Mouse (Mus musculus) left cerebral cortex, adult 2 months (tissue): ENCODE measurements around the gene Fam219b. TPM values are rescaled to one million over a fixed set of nuclear protein-coding genes. Genes with fewer than 3 reads are reported as not detected.

ENCODE experiments used
- DNase-seq, 2 experiments: peaks; one replicate each; pipeline ENCODE4 v3.0.0; 2021 to 2022; ENCODE audit warnings: low spot score in 2 of 2, mixed read lengths in 1 of 2; ENCODE audit errors: extremely low spot score in 1 of 2
- H3K27ac ChIP-seq: fragments of 200-600 bp; 2 replicates; pipeline ENCODE4 v1.8.1; 2022
- H3K4me3 ChIP-seq: fragments of 200-600 bp; 2 replicates; pipeline ENCODE4 v1.8.1; 2022
- CTCF ChIP-seq: fragments of 200-600 bp; IDR thresholded peaks from 2 replicates; pipeline ENCODE4 v1.8.1; 2022; ENCODE audit warnings: antibody characterized with exemption, mild to moderate bottlenecking, moderate library complexity
- intact Hi-C: fragments of 180-260 bp; cut with DNase I; formaldehyde crosslinking; loops from one replicate; pipeline ENCODE4 v1.15.1; 2025
- total RNA-seq, 2 experiments: library from RNA; stranded (reverse); gene quantifications; 2 replicates each; pipeline ENCODE4 v1.2.3; 2021

The Fam219b gene
- total RNA-seq, 2 experiments from 2014 or later, result 18.1 to 21.6 TPM

- intact Hi-C loops, result loop anchor here (2.0 kb wide), 1 partner anchor 16 kb away; the partner anchor contains the start of gene Cox5a
- no peak for DNase-seq
- Histone ChIP-seq H3K4me3 (peak overlapping the region; percentile 57), H3K27ac (no peak overlapping the region; the same call in 1 of the 2 replicates)
- no peak for TF ChIP-seq CTCF
These were observed 32.4 kb upstream of the Fam219b start for GRCm38 (mm10) chr9:57504891-57505290.

DNA sequence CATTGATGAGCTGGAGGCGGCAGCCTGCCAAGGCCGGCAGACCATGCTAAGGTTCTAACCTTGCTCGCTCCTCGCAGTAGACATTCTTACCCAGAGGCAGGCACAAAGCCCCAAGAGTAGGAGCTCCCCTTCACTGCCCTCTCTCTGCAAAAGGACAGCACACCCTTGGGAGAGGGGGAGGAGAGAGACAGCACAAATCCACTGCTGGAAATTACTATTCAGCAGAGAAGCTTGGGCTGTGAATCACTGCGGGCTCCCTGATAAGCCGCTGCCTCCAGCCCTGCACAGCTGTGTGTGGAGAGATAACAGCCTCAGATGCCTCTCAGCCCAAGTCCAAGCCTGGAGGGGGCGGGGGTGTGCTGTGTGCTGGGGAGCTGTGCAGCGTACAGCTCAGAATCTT lies 31.6 kb upstream of the Fam219b start:
- peak; percentile 46 to 65 for DNase-seq
- peak overlapping the region; percentile 40; the same call in 1 of the 2 replicates for H3K27ac ChIP-seq
- intact Hi-C loops, result loop anchor here (2.0 kb wide), 1 partner anchor 15 kb away; the partner anchor contains the start of gene Cox5a
- 0 out of 2 replicates have a peak overlapping the region, but pooled peaks have one; percentile 13 for H3K4me3 ChIP-seq
- no peak for TF ChIP-seq CTCF

GRCm38 (mm10) chr9:57510577-57510976 lies 26.8 kb upstream of the Fam219b start:
- intact Hi-C loops, result no loop called here
- no peak for DNase-seq
- Histone ChIP-seq H3K27ac (no peak overlapping the region), H3K4me3 (no peak overlapping the region)
- TF ChIP-seq CTCF, result no peak

DNA sequence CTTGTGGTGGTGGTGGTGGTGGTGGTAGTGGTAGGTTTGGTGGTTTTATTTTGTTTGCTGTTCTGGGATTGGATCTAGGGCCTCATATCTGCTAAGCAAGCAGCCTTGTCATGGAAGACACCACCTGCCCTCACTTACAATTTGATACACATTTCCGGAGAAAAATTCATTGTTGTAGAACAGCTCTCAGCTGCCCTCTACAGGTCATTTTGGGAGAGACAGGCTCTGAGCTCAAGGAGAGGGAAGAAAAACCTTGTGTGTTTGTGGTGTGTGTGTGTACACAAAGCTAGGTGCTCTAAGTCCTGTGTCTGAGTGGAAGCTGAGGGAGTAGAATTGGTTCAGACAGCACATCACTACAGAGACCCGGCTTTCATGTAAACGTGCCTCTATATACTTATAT lies 20.2 kb upstream of the Fam219b start:
- H3K4me3 ChIP-seq, result no peak overlapping the region
- no peak overlapping the region for H3K27ac ChIP-seq
- DNase-seq, result peak; percentile 62 to 64
- TF ChIP-seq CTCF, result peak; percentile 91
- intact Hi-C loops, result loop anchor here (1.0 to 2.0 kb wide), 2 partner anchors 32 to 306 kb away; no protein-coding TSS in a partner anchor

- DNase-seq, result no peak
- Histone ChIP-seq H3K4me3 (peak overlapping the region; percentile 81), H3K27ac (peak overlapping the region; percentile 99)
- TF ChIP-seq CTCF, result no peak; the same call in 1 of the 2 replicates
- intact Hi-C loops, result loop anchor here (2.0 to 5.0 kb wide), 3 partner anchors 16 to 448 kb away; partner anchors contain the start of genes Rpp25 and Sin3a
These were observed 16.8 kb upstream of the Fam219b start for GRCm38 (mm10) chr9:57520375-57521055.

DNA sequence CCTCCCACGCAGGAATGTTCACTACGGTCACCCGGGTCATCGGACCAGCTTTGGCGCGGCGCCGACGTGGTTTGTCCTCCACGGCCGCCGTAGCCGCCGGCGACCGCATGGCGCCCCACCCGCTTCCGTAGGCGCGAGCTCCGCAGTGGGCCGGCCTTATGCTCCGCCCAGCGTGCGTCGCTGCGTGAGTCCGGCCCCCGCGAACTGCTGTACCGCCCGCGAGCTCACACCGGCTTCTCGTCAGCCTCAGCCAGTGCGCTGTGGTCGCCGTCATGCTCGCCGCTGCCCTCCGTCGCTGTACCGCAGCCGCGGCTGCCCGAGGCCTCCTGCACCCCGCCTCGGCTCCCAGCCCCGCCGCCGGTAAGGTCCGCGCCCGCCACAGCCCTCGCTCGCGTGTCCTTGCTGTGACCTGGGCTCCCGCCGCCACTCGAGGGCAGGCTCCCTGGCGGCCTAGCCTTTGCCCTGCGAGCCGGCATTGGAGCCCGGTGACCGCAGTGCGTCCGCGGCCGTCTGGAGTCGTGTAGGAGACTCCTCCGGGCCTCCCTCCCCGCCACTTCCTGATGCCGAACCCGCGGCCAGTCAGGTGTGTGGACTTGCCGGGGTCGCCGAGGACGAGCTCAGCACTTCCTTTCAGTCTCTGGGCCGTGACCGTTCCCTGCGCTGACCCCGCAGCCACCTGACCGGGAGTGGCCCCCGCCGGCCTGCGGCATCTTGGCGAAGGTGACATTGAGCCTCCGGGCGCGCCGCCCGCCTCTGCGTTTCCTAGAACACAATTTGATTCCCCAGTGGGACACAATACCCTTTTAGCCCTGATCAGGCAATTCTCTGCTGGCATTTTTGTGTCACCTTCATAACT lies 16.0 kb upstream of the Fam219b start, which contains the start of gene Cox5a:
Gene Cox5a, plus strand, starts transcription at position 219 of the 856 bp plus-strand sequence.
- Histone ChIP-seq H3K27ac (peak within 1 kb of the TSS; percentile 99), H3K4me3 (peak within 1 kb of the TSS; percentile 81)
- intact Hi-C loops, result loop anchor here (2.0 to 5.0 kb wide), 3 partner anchors 16 to 449 kb away; partner anchors contain the start of genes Rpp25 and Sin3a
- TF ChIP-seq CTCF, result no peak
- peak; percentile 95 to 97 for DNase-seq

GRCm38 (mm10) chr9:57522114-57522860 lies 15.0 kb upstream of the Fam219b start:
- Histone ChIP-seq H3K4me3 (peak overlapping the region; percentile 81), H3K27ac (peak overlapping the region; percentile 99)
- DNase-seq, result no peak
- intact Hi-C loops, result loop anchor here (5.0 kb wide), 2 partner anchors 135 to 450 kb away; partner anchors contain the start of gene Sin3a
- TF ChIP-seq CTCF, result no peak

GRCm38 (mm10) chr9:57522861-57523246 lies 14.5 kb upstream of the Fam219b start:
- Histone ChIP-seq H3K4me3 (peak overlapping the region; percentile 81), H3K27ac (no peak overlapping the region)
- intact Hi-C loops, result loop anchor here (5.0 kb wide), 2 partner anchors 134 to 451 kb away; partner anchors contain the start of gene Sin3a
- DNase-seq, result no peak
- TF ChIP-seq CTCF, result no peak

- peak; percentile 79 for TF ChIP-seq CTCF
- H3K4me3 ChIP-seq, result no peak overlapping the region; the same call in 1 of the 2 replicates
- no peak for DNase-seq
- H3K27ac ChIP-seq, result no peak overlapping the region
- intact Hi-C loops, result loop anchor here (5.0 kb wide), 2 partner anchors 134 to 451 kb away; partner anchors contain the start of gene Sin3a
These were observed 13.6 kb upstream of the Fam219b start for GRCm38 (mm10) chr9:57523754-57524153.

GRCm38 (mm10) chr9:57524439-57524838 lies 12.9 kb upstream of the Fam219b start:
- TF ChIP-seq CTCF, result no peak
- intact Hi-C loops, result loop anchor here (5.0 kb wide), 2 partner anchors 133 to 452 kb away; partner anchors contain the start of gene Sin3a
- no peak overlapping the region for H3K4me3 ChIP-seq

DNA sequence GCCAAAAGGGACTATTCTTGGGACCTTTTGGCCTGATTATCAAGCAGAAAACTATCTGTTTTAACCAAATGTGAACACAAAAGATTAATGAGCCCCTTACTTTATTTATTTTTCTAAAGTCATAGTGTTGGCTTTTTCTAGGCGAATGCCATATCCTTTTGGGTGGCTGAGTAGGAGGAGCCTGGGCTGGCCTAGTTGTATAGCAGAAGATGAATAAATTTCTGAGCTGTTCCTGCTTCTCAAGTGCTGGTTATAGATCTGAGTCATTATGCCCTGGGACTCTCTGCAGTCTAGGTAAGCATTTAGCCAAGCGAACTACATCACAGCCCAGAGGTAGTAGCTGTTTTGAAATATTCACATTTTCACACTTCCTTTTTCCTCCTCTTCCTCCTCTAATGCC lies 11.8 kb upstream of the Fam219b start:
- intact Hi-C loops, result no loop called here
- DNase-seq, result no peak
- no peak for TF ChIP-seq CTCF
- 0 out of 2 replicates have a peak overlapping the region, but pooled peaks have one; percentile 24 for H3K27ac ChIP-seq
- H3K4me3 ChIP-seq, result no peak overlapping the region

More at GRCm38 (mm10) chr9:57524439-57524838, 12.9 kb upstream of the Fam219b start:
- no peak for DNase-seq
- no peak overlapping the region for H3K27ac ChIP-seq
